Mouse (Mus musculus) cortical plate, adult 2 months (tissue): Measurements from ENCODE around the gene March1. TPM values are rescaled to one million over a fixed set of nuclear protein-coding genes. Genes with fewer than 3 reads are reported as not detected.

Experiments
- H3K27ac ChIP-seq: fragments of 200-500 bp; 2 replicates; pipeline ENCODE4 v1.5.1; 2012; ENCODE audit warnings: low read length, control low read depth, inconsistent platforms; ENCODE audit not compliant: insufficient read depth
- H3K4me1 ChIP-seq: fragments of 200-500 bp; 2 replicates; pipeline ENCODE4 v1.6.1; 2011; ENCODE audit warnings: low read length; ENCODE audit not compliant: control insufficient read depth, insufficient read depth
- H3K4me3 ChIP-seq: fragments of 200-500 bp; 2 replicates; pipeline ENCODE4 v1.5.1; 2011; ENCODE audit warnings: mild to moderate bottlenecking, low read length, control low read depth; ENCODE audit not compliant: insufficient read depth
- CTCF ChIP-seq: fragments of 200-500 bp; IDR thresholded peaks from 2 replicates; pipeline ENCODE4 v1.5.1; 2011; ENCODE audit warnings: mild to moderate bottlenecking, control low read depth, low read length; ENCODE audit not compliant: insufficient read depth; ENCODE audit errors: extremely low read depth
- POLR2A ChIP-seq: fragments of 200-500 bp; IDR thresholded peaks from 2 replicates; pipeline ENCODE4 v1.6.1; 2011; ENCODE audit warnings: mild to moderate bottlenecking, low read length, control low read depth; ENCODE audit not compliant: insufficient read depth; ENCODE audit errors: extremely low read depth
- polyA plus RNA-seq: library from polyadenylated mRNA; depleted of rRNA; stranded (reverse); fragments of >200 nt; gene quantifications from 2 replicates; pipeline ENCODE4 v1.2.3, GENCODE M21; 2012

The March1 gene
- polyA plus RNA-seq, 1 experiment: 15.0 TPM

DNA sequence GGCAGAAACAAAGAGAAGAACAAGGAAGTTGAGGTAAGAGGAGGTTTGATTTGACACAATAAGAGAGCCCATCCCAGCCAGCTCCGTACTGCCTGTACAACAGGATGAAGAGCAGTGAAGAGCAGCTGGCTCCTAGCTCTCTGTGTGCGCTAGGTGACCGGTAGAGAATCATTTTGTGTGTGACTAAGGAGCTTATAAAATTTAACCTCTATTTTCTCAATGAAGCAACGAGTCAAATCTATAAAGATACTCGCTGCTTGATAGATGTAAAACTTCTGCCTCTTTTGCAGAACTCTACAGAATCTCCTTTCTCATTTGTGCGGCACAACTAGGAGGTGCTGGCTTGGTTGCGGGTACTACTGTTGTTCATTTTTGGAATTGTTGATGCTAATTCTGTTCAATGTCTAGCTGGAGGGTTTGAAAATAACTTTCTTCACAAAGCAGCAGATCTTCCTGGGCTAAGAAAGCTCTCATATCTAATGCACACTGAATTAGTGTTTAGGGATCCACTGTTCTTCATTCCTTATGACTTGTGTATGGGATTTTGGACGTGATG lies 349.6 kb downstream of the March1 start:
- TF ChIP-seq POLR2A (no peak), CTCF (no peak)
- H3K4me1 ChIP-seq: no peaks in the 10 kb centered on the region
- H3K27ac ChIP-seq: no peak overlapping the region
- H3K4me3 ChIP-seq: no peak overlapping the region

- H3K27ac ChIP-seq: no peak overlapping the region
- no peak for TF ChIP-seq POLR2A
- TF ChIP-seq CTCF: no peak
- H3K4me3 ChIP-seq: no peak overlapping the region
- H3K4me1 ChIP-seq: no peaks in the 10 kb centered on the region
Measured at GRCm38 (mm10) chr8:65976905-65977304, 359.2 kb downstream of the March1 start.

DNA sequence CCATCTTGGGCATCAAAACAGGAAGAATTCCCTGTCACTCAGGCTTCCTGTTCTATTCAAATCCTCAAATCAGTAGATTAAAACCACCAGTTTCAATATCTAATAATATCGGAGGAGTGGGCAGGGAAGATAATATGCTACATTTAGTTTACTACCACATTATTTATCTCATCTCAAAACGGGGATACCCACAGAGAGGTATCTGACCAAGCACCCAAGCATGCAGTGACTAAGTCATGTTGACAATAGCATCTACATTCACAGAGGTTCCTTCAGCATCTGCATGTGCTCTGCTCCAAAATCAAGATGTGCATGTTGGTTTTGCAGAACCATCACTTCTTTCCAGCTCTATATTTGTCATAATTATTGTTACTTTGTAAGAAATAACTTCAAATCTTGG lies 364.3 kb downstream of the March1 start:
- no peak for TF ChIP-seq CTCF
- no peak for TF ChIP-seq POLR2A
- no peak overlapping the region for H3K27ac ChIP-seq
- H3K4me3 ChIP-seq: no peak overlapping the region
- no peaks in the 10 kb centered on the region for H3K4me1 ChIP-seq

- no peak overlapping the region for H3K27ac ChIP-seq
- TF ChIP-seq CTCF (no peak), POLR2A (no peak)
- H3K4me3 ChIP-seq: no peak overlapping the region
- H3K4me1 ChIP-seq: no peaks in the 10 kb centered on the region
Measured at GRCm38 (mm10) chr8:65987665-65988064, 370.0 kb downstream of the March1 start.

GRCm38 (mm10) chr8:66022815-66023214 lies 405.1 kb downstream of the March1 start:
- H3K4me3 ChIP-seq: no peak overlapping the region
- peaks cover 2% of the 10 kb centered on the region; the same call in 1 of the 2 replicates for H3K4me1 ChIP-seq
- H3K27ac ChIP-seq: no peak overlapping the region
- TF ChIP-seq POLR2A (no peak), CTCF (no peak)

DNA sequence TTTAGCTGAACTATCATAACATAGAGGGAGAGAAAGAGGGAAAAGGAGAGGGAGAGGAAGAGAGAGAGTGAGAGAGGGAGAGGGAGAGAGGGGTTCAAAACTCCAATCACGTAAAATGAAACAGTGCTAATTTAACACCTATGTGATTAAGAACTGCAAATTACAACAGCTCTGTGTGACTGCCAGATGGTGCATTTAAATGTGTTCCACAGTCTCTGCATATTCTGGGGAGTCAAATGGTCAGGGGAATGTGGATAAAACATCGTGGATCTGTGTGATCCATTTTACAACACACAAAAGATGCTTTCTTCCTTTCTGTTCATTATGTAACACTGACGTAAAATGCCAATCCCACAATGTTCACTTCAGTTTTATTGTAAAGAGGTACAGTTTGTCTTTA lies 416.0 kb downstream of the March1 start:
- no peaks in the 10 kb centered on the region for H3K4me1 ChIP-seq
- TF ChIP-seq POLR2A (no peak), CTCF (no peak)
- peak overlapping the region; percentile 46; the same call in 1 of the 2 replicates for H3K27ac ChIP-seq
- H3K4me3 ChIP-seq: no peak overlapping the region

- H3K27ac ChIP-seq: no peak overlapping the region
Measured at GRCm38 (mm10) chr8:66034429-66034828, 416.7 kb downstream of the March1 start.

DNA sequence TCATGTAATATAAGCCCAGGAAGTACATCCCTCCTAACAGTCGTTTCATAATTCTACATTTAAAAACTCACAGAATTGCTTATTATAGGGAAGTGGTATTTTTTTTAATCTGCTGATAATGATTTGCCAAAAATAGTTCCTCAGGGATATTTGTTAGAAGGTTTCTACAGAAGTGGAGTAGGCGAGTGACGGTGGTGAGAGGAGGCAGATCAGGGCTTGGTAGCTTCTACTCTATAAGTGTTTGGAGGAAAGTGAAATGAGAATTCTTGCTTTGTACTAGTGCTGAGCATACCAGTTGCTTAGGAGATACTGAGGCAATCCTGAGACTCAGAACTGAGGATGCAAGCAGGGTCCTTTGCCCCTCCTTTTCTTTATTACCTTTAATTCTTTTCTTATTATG lies 476.5 kb downstream of the March1 start:
- TF ChIP-seq CTCF: no peak
- no peak for TF ChIP-seq POLR2A
- H3K4me3 ChIP-seq: no peak overlapping the region
- H3K27ac ChIP-seq: no peak overlapping the region
- H3K4me1 ChIP-seq: no peaks in the 10 kb centered on the region

More at GRCm38 (mm10) chr8:66034429-66034828, 416.7 kb downstream of the March1 start:
- Histone ChIP-seq H3K4me3 (no peak overlapping the region), H3K4me1 (no peaks in the 10 kb centered on the region)
- no peak for TF ChIP-seq CTCF
- no peak for TF ChIP-seq POLR2A

DNA sequence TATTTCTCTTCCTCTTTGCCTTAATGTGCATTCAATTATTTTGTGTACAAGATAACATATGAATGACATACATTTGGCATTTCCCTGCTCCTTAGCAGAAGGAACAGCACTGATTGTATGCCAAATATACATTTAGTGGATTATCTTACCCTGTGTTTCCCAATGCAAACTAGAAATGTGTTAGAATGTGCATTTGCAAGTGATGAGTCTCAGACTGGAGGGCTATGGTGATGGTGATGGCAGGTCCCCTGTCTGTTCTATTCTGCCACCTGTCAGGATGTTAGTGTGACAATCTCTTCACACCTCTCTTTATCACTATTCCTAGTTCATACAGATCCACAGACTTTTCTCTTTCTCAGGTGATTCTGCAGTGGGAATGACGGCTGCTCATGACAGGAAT lies 480.4 kb downstream of the March1 start:
- TF ChIP-seq POLR2A (no peak), CTCF (no peak)
- no peak overlapping the region for H3K27ac ChIP-seq
- H3K4me3 ChIP-seq: no peak overlapping the region
- no peaks in the 10 kb centered on the region for H3K4me1 ChIP-seq

- TF ChIP-seq CTCF: no peak
- TF ChIP-seq POLR2A: no peak
- Histone ChIP-seq H3K27ac (no peak overlapping the region), H3K4me1 (no peaks in the 10 kb centered on the region), H3K4me3 (no peak overlapping the region)
Measured at GRCm38 (mm10) chr8:66119294-66119693, 501.6 kb downstream of the March1 start.

GRCm38 (mm10) chr8:66159648-66160047 lies 541.9 kb downstream of the March1 start:
- no peak overlapping the region for H3K4me3 ChIP-seq
- no peak for TF ChIP-seq POLR2A
- no peak for TF ChIP-seq CTCF
- H3K4me1 ChIP-seq: peaks cover 2% of the 10 kb centered on the region; the same call in 1 of the 2 replicates
- peak overlapping the region; percentile 70 for H3K27ac ChIP-seq
